Mouse (Mus musculus) kidney, postnatal 0 days (tissue): ENCODE data around the gene Lamb3. TPM values are rescaled to one million over a fixed set of nuclear protein-coding genes. Genes with fewer than 3 reads are reported as not detected.

Experiments used
- ATAC-seq: fragments of 200-750 bp; cut with Nextera tagmentation; replicated peaks from 2 replicates; pipeline ENCODE4 v1.8.0; 2017; ENCODE audit warnings: low read depth, moderate number of reproducible peaks, moderate TSS enrichment, moderate library complexity; ENCODE audit not compliant: low FRiP score
- DNase-seq: peaks from one replicate; pipeline ENCODE4 v3.0.0-alpha.2; 2016; ENCODE audit warnings: low spot score
- H3K27ac ChIP-seq: fragments of 300-500 bp; sonication (generic); 2 replicates; pipeline ENCODE4 v1.5.1; 2014; ENCODE audit warnings: mild to moderate bottlenecking
- H3K27me3 ChIP-seq: fragments of 300-500 bp; sonication (generic); 2 replicates; pipeline ENCODE4 v1.6.1; 2014; ENCODE audit warnings: low read length, mixed read lengths; ENCODE audit not compliant: insufficient read depth
- H3K36me3 ChIP-seq: fragments of 300-500 bp; sonication (generic); 2 replicates; pipeline ENCODE4 v1.6.1; 2014; ENCODE audit warnings: low read length, mixed read lengths; ENCODE audit not compliant: insufficient read depth
- H3K4me1 ChIP-seq: fragments of 300-500 bp; sonication (generic); replicated peaks from 2 replicates; pipeline ENCODE4 v1.6.1; 2014; ENCODE audit warnings: antibody characterized with exemption, low read length, mixed read lengths; ENCODE audit not compliant: insufficient read depth
- H3K4me2 ChIP-seq: fragments of 300-500 bp; sonication (generic); 2 replicates; pipeline ENCODE4 v1.6.1; 2014; ENCODE audit warnings: mild to moderate bottlenecking, low read length, moderate library complexity, mixed read lengths
- H3K4me3 ChIP-seq: fragments of 300-500 bp; sonication (generic); replicated peaks from 2 replicates; pipeline ENCODE4 v1.5.1; 2014; ENCODE audit warnings: low read depth, low read length
- H3K9ac ChIP-seq: fragments of 300-500 bp; sonication (generic); 2 replicates; pipeline ENCODE4 v1.6.1; 2014; ENCODE audit warnings: low read depth, low read length
- H3K9me3 ChIP-seq: fragments of 300-500 bp; sonication (generic); replicated peaks from 2 replicates; pipeline ENCODE4 v1.6.1; 2016; ENCODE audit warnings: low read length, inconsistent platforms, mixed read lengths
- CTCF ChIP-seq: IDR thresholded peaks from 2 replicates; pipeline ENCODE4 v1.5.1; 2016; ENCODE audit warnings: antibody characterized with exemption, low read depth, mild to moderate bottlenecking, moderate library complexity
- WGBS: fragments of 180-500 bp; shearing (Covaris S2); extraction: QIAGEN DNeasy Blood & Tissue Kit; methylation state at CpG from one replicate; pipeline ENCODE4 v1.1.7; 2014; 5-methylcytosine and 5-hydroxymethylcytosine counted together
- polyA plus RNA-seq: library from polyadenylated mRNA; unstranded; fragments of >200 nt; fragmentation: Nextera tagmentation; extraction: Ambion mirVana; gene quantifications from 2 replicates; pipeline ENCODE4 v1.2.1, GENCODE M21; 2015

Lamb3 gene
- polyA plus RNA-seq, 1 experiment from 2014 or later = 1.9 TPM

DNA sequence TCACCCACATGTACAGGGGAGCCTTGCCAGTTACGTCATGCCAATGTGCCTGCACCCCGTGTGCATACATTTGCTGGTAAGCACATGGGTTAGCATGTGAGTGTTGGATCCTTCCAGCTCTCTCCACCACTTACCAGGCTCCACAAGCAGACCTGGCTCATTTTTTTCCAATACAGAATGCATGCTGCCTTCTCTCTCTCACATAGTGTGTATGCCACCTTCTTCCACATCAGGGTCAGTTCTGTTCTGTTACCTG is 143.0 kb downstream of the Lamb3 start:
- TF ChIP-seq CTCF = no peak
- WGBS = 93% methylated on average over 2 of the region's 2 CpGs

DNA sequence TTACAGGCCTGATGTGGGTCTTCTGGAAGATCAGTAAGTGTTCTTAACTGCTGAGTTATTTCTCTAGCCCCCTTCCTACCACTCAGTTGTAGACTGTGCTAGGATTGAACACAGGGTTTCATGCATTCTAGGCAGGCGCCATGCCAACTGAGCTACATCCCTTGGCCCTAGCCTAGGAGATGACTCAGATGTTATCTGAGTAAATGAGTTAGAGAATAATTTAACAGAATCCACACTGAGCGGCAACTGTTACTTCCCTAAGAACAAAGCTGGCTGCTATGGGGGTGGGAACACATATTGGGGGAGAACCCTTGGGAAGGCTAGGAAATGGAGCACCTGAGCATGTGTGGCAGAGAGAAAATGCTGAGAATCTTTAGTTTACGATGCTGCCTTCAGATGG is 144.1 kb downstream of the Lamb3 start:
- H3K4me2 ChIP-seq = no peak overlapping the region
- no peaks in the 10 kb centered on the region for H3K27me3 ChIP-seq
- DNase-seq (no peak), ATAC-seq (no peak)
- 0 out of 2 replicates have a peak, but pooled peaks cover 5% of the 10 kb centered on the region for H3K36me3 ChIP-seq
- H3K9me3 ChIP-seq = no peaks in the 10 kb centered on the region
- 72% methylated on average over 3 of the region's 3 CpGs for WGBS
- H3K27ac ChIP-seq = no peak overlapping the region
- TF ChIP-seq CTCF = no peak
- no peaks in the 10 kb centered on the region for H3K4me1 ChIP-seq
- H3K4me3 ChIP-seq = no peak overlapping the region
- H3K9ac ChIP-seq = no peak overlapping the region

More for the DNA sequence above, 143.0 kb downstream of the Lamb3 start:
- Histone ChIP-seq H3K27me3 (no peaks in the 10 kb centered on the region), H3K4me1 (no peaks in the 10 kb centered on the region), H3K27ac (no peak overlapping the region), H3K4me2 (no peak overlapping the region), H3K9ac (no peak overlapping the region), H3K9me3 (no peaks in the 10 kb centered on the region), H3K4me3 (no peak overlapping the region), H3K36me3 (no peaks in the 10 kb centered on the region)
- ATAC-seq = no peak
- DNase-seq = no peak

DNA sequence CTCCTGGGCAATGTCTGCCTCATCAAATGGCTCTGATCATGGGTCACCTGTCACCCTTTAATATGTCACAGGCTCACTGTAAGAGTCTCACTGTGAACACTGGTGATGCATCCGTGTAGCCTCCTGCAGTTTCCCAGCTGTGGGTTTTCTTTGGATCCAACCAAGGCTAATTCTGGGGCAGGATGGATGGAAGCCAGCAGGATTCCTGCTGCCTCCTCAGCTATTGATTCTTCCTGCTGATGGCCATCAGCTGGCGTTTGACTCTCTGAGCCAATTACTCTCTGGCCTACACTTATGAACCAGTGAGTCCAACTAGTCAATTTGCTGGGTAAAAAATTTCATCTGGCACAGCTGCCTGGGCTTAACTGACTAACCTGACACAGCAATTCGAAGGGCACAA is 151.7 kb downstream of the Lamb3 start:
- H3K4me3 ChIP-seq = no peak overlapping the region
- DNase-seq (no peak), ATAC-seq (no peak)
- no peak overlapping the region for H3K9ac ChIP-seq
- 76% methylated on average over 3 of the region's 3 CpGs for WGBS
- peaks cover 4% of the 10 kb centered on the region; the same call in 1 of the 2 replicates for H3K4me1 ChIP-seq
- H3K27ac ChIP-seq = no peak overlapping the region
- TF ChIP-seq CTCF = no peak
- H3K36me3 ChIP-seq = 0 out of 2 replicates have a peak, but pooled peaks cover 5% of the 10 kb centered on the region
- H3K4me2 ChIP-seq = no peak overlapping the region
- no peaks in the 10 kb centered on the region for H3K27me3 ChIP-seq
- H3K9me3 ChIP-seq = no peaks in the 10 kb centered on the region

DNA sequence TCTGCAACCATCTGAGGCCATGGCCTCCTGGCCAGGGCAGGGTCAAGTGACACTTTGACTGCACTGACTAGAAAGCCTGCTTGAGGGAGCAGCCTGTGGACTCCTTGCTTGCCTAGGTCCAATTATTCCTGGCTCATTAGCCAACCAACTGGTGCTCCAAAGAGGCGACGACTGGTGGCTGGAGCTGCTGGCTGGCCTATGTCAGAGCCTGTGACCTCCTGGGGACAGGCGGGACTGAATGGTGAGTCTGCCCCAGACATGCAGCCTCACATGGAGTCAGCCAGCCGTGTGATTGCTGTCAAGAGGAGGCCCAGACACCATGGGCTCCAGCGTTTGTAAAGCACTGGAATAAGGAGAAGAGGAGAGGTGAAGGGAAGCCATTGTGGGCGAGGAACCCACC is 153.7 kb downstream of the Lamb3 start:
- ATAC-seq (no peak), DNase-seq (no peak)
- no peak overlapping the region for H3K27ac ChIP-seq
- no peak for TF ChIP-seq CTCF
- no peaks in the 10 kb centered on the region for H3K27me3 ChIP-seq
- peaks cover 4% of the 10 kb centered on the region; the same call in 1 of the 2 replicates for H3K4me1 ChIP-seq
- WGBS = 37% methylated on average over 6 of the region's 6 CpGs
- 0 out of 2 replicates have a peak, but pooled peaks cover under 1% of the 10 kb centered on the region for H3K36me3 ChIP-seq
- no peak overlapping the region for H3K9ac ChIP-seq
- no peaks in the 10 kb centered on the region for H3K9me3 ChIP-seq
- no peak overlapping the region for H3K4me3 ChIP-seq
- H3K4me2 ChIP-seq = no peak overlapping the region

DNA sequence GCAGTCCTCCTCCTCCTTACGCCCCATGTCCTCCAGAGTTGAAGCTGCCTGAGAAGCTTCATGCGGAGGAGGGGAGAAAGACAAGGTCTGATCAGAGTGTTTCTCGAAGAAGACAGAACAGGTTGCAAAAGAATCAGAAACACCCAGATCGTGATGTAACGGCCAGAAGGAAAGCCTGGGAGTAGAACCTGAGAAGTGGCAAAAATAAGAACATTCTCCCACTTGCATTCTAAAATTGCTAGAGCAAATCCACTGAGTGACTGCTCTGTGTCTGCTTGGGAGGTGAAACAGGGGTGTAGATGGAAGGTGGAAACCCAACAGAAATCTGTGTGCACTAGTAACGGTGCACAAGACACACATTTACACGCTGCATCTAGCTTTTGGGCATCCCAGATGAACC is 154.6 kb downstream of the Lamb3 start:
- WGBS = 81% methylated on average over 7 of the region's 7 CpGs
- H3K9me3 ChIP-seq = no peaks in the 10 kb centered on the region
- peaks cover 4% of the 10 kb centered on the region; the same call in 1 of the 2 replicates for H3K4me1 ChIP-seq
- no peak overlapping the region for H3K27ac ChIP-seq
- H3K9ac ChIP-seq = no peak overlapping the region
- no peak for ATAC-seq
- DNase-seq = no peak
- H3K27me3 ChIP-seq = no peaks in the 10 kb centered on the region
- H3K4me2 ChIP-seq = no peak overlapping the region
- H3K4me3 ChIP-seq = no peak overlapping the region
- TF ChIP-seq CTCF = no peak
- H3K36me3 ChIP-seq = no peaks in the 10 kb centered on the region

DNA sequence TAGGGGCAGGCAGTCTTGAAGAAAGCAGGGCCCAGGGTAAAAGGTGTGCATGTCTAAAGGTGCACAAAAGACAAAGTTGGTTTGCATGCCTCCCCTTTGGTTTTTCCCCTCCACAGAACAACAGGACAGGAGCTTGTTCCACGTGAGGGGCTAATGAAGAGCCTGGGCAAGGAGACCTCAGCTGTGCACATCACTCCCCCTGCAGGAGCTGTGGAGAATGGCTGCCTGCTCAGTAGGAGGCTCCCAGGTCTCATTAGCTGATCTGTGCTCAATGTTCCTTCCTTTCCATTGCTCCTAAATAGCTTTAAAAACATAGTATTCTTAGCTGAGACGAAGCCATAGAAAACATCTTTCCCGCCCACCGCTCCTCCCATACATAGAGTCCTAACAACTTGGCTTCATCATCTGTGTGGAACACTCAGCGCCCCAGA is 156.3 kb downstream of the Lamb3 start:
- ATAC-seq (no peak), DNase-seq (peak; percentile 77)
- no peak overlapping the region for H3K4me2 ChIP-seq
- no peak overlapping the region for H3K4me3 ChIP-seq
- no peaks in the 10 kb centered on the region for H3K27me3 ChIP-seq
- H3K36me3 ChIP-seq = no peaks in the 10 kb centered on the region
- 57% methylated on average over 5 of the region's 5 CpGs for WGBS
- peaks cover 4% of the 10 kb centered on the region; the same call in 1 of the 2 replicates for H3K4me1 ChIP-seq
- H3K27ac ChIP-seq = no peak overlapping the region
- no peak overlapping the region for H3K9ac ChIP-seq
- no peaks in the 10 kb centered on the region for H3K9me3 ChIP-seq
- TF ChIP-seq CTCF = peak; percentile 78

DNA sequence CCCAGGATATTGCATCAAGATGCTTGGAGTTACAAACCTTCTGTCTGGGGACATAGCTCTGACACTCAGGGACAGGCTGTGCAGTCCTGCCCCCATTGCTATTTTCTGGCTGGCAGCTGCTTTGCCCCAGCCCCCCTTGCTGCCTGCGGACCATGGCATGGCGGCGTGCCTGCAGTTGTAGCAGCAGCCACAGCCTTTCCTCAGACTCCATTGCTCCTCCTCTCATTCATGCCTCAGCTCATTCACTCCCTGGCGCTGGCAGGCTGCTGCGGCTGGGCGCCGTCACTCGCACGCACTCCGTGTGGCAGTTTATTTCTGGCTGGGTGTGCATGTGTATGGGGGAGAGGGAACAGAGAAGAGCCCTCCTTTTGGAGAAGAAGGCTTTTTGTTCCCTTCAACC is 160.6 kb downstream of the Lamb3 start:
- Histone ChIP-seq H3K9me3 (no peaks in the 10 kb centered on the region), H3K4me3 (no peak overlapping the region), H3K9ac (no peak overlapping the region), H3K4me2 (no peak overlapping the region), H3K36me3 (no peaks in the 10 kb centered on the region), H3K27me3 (no peaks in the 10 kb centered on the region), H3K4me1 (peaks cover 11% of the 10 kb centered on the region; the same call in 1 of the 2 replicates), H3K27ac (no peak overlapping the region)
- ATAC-seq (no peak), DNase-seq (no peak)
- 41% methylated on average over 10 of the region's 10 CpGs for WGBS
- TF ChIP-seq CTCF = no peak
